Mouse (Mus musculus) adrenal gland, postnatal 36 days (tissue): ENCODE data around the gene Epb41l4b. TPM values are rescaled to one million over a fixed set of nuclear protein-coding genes. Genes with fewer than 3 reads are reported as not detected.

Experiments used
- DNase-seq, 2 experiments: peaks; one replicate each; pipeline ENCODE4 v3.0.0; 2021; ENCODE audit warnings: mixed read lengths in 1 of 2
- total RNA-seq, 2 experiments: library from RNA; stranded (reverse); gene quantifications; 2 replicates each; pipeline ENCODE4 v1.2.3; 2021

Gene Epb41l4b
- total RNA-seq, 2 experiments from 2014 or later, result 1.7 to 2.1 TPM

DNA sequence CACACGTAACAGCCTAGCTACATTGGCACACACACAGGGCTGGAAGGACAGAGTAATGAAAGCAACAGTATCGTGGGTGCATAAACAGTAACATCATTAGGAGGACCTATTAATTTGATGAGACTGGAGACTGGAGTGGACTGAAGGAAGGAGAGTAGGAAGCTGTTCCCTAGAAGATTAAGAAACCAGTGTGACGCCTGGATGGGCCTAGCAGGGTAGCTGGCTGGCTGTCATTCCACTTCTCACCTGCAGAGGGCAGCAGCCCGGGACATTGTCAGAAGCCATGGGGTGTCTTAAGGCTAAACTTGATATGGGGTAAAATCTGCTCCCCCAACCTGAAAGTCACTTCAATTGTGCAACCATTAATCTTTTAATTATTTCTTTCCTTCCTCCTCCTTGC is 78.0 kb downstream of the Epb41l4b start:
- peak; percentile 81 to 88 for DNase-seq

DNA sequence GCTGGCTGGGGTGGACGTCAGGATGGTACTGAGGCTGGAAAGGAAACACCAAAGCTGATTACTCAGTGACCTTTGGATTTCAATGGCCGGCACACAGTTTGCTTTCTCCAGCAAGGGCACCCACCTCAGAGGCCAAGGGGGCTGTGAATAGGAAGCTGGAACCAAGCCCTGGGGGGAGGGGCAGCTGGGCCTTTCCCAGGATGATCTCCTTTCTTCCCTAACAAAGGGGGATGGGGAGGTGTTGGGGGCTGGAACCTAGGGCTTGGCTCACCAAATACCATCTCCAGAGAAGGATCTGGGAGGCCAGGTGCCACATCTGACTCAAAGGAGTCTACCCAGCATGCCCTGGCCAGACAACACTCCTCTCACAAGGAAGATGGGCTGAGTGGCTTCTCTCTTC is 78.4 kb downstream of the Epb41l4b start:
- no peak for DNase-seq

DNA sequence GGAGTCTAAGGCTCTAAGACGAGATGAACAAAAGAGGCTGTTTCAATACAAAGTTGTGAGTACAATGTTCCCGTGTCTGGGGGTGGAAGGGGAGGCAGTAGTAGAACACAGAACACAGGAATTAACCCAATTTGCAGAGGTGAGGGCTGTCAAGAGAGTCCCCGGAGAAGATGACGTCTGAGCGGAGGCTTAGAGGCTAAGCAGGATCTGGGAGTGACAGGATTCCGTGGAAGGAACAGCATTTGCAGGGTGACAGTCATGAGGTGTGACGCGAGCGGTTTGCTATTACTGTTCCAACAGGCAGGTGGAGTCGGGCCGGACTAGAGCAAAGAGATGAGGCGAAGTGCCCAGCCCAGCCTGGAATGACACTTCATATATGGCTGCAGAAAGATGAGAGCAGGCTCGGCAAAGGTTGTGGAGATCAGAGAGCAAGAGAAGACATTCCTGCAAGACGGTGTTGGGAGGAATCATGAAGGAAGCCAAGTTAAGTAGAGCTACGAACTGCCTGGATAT is 82.9 kb downstream of the Epb41l4b start:
- no peak for DNase-seq

DNA sequence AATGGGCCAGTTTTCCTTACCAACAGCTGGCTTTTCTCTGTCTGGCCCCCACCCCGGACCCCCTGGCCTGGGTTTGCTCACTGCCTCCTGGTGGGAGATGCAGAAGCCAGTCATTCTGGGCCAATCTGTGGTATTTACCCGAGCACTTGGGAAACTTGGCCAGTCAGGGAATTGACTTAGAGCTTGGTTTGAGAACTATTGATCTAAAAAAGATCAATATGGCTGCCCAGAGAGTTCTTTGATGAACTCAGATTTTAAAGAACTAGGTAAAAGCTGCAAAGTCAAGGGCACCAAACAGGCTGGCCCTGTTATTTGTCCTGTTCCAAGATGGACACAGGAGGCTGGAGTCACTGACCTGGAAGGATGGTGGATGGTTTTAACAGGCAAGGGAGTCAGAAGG is 84.6 kb downstream of the Epb41l4b start:
- DNase-seq, result no peak

GRCm38 (mm10) chr4:57057637-57058036 is 85.6 kb downstream of the Epb41l4b start:
- no peak for DNase-seq

DNA sequence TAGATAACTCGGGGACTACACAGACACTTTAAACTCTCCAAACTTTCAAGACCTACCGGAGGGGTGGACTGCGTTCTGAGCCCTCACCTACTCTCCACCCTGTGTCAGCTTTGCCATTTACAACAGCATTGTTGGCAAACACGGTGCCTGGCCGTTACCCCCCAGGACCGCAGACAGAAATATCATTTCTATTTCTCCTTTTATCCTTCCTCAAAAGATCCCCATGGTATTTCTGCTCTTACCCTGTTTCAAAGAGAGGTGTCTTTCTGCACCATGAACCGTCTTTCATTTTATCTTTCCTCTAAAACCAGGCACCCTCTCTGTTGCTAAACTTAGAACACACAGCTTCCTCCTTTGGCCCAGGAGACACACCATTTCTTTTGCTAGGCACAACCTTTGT is 87.6 kb downstream of the Epb41l4b start:
- no peak for DNase-seq

DNA sequence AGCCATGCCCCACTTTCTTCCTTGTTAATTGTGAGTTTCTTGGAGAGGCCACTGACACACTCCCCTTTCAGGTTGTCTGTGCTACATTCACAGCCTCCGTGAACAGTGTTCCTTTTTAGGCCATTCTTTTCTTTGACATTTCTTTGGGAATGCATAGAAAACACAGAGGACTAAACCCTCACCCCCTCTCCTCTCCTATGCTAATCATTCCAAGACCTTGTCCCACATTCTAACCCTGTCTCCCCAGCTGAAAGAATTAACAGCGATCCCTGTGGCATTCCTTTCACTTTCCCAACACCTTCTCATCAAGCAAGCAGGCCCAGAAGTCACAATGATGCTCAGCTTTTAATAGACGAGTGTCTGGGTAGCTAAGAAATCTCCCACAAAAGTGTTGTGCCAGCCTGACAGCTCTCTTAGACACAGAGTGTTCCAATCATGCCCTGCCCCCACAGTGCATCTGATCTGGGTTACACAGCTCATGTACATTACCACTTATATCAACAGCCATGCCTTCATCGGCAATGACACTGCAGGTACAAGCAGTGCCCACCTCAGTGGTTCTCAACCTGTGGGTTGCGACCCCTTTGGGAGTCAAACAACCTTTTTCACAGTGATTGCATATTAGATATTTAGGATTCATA is 93.8 kb downstream of the Epb41l4b start:
- DNase-seq, result no peak

DNA sequence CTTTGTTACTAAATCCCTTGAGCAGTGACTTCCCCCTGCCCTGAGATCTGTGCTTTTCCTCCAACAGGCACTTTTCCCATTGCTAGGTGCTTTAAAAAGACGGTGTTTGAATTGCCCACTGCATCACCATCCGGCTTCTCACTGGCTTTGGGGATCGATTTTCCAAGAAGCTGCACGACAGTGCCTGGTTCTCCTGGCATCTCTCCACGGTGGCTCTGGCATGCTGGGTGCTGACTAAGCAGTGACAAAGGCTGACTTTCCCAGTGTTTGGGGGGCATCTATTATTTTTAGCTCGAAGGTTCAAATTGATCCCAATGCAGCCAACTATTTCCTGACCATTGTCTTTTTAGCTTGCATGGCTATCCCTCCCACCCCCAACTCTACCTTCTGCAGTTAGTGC is 94.7 kb downstream of the Epb41l4b start:
- peak; percentile 17 to 25 for DNase-seq

GRCm38 (mm10) chr4:57046160-57046571 is 97.1 kb downstream of the Epb41l4b start:
- no peak for DNase-seq

DNA sequence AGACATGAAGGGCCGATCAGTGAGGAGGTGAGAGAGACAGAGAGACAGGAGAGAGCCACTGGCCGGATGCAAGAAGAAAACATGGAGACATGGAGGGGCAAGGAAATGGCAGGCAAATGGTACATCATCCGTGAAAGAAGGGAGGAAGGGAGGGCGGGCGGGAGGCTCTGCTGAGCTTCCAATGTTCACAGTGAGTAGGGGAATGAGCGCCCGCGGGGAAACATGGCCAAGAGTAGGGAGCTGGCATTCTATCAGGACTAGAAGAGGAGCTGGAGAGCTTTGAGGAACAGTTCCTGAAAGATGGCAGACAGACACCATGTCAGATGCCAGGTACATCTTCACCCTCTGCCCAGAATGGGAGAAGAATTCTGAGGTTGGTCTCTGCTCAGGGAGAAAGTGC is 99.6 kb downstream of the Epb41l4b start:
- DNase-seq, result no peak

DNA sequence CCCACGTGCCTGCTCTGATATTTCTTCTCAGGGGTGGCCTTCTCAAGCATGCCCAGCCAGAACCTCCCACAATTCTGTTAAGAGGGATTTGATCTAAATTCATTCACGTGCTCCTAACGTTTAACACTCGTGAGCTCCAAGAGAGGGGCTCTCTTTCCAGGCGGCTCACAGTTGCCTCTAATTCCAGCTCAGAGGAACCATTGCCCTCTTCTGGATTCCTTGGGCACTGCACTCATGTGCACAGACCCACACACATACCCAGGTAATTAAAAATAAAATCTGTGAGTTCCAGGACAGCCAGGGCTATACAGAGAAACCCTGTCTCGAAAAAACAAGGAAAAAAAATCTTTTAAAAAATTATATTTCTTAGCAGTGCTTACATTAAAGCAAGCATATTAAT is 101.6 kb downstream of the Epb41l4b start:
- DNase-seq, result no peak

- DNase-seq, result no peak
These were observed 102.0 kb downstream of the Epb41l4b start for GRCm38 (mm10) chr4:57041211-57041610.

GRCm38 (mm10) chr4:57040481-57040880 is 102.8 kb downstream of the Epb41l4b start:
- no peak for DNase-seq

DNA sequence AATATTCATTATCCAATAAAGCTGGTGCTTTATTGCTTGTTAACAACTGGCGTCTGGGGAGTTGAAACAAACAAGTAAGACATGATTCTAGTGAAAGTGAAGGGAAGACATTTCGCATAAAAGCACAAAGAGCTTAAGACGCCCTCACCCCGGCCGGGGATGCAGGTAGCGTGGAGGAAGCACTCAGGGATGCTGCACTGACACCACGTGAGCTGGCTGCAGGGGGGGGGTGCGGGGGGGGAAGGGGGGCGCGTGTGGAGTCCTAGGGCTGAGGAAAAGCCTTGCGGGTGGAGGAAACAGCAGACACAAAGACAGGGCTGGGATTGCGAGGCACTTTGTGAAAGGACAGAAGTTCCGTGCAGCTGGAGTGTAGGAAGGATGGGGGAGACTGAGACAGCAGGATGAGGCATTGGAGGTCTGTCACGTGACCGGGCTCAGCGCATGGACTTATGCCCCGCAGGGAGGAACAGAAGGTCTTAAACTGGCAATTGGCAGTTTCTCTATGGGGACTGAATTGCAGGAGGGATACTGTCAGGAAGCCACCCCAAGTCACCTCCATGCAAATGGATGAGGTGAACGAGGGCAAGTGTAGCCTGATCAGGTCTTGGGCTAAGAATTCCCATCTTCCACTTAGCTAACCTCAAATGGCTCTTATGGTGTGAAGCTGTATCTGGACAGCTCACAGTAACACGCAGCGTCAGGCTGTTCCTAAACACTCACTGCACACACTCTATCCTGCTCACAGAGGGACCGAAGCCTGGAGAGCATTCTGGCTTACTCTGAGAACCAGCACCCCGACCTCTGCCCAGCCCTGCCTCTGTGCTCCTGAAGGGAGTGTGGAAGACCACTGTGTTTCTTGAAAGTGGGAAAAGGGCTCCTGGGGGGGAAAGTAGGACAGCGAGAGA is 103.9 kb downstream of the Epb41l4b start:
- no peak for DNase-seq

- DNase-seq, result no peak
These were observed 105.7 kb downstream of the Epb41l4b start for GRCm38 (mm10) chr4:57037554-57037953.

DNA sequence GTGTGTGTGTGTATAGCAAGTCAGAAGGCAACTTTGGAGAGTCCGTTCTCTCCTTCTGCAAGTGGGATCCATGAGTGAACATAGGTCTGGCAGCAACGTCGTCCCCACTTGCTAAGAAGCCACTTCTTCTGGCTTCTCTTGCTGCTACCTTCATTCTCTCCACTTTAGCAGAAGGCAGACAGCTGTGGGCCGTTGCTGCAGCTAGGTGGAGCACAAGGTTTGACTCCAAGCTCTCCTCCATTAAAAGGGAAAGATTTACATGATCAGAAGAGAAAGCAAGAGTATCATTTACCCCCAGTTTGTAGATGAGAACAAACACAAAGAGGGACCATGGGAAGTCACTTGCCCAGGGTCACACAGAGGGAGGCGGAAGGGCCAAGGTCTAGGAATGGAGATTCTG is 109.1 kb downstream of the Epb41l4b start:
- DNase-seq, result no peak

DNA sequence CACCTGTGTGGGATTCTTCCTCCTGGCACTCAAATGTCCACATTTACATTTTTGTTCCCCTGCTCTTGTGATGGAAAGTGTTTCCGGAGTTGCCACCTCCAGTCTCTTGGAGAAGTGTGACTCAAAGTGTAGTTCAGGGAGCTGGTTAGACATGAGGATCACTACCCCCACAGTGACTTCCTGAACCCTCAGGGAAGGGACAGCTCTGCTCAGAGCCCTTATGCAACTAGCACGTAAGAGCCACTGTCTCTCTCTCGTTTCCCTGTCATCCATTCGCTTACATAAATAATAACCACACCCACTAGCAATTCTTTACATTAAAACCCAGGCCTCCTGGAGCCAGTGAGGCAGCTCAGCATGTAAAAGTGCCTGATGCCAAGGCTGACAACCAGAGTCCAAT is 111.8 kb downstream of the Epb41l4b start:
- no peak for DNase-seq

- no peak for DNase-seq
These were observed 115.3 kb downstream of the Epb41l4b start for GRCm38 (mm10) chr4:57027954-57028353.

- DNase-seq, result no peak
These were observed 119.7 kb downstream of the Epb41l4b start for GRCm38 (mm10) chr4:57023527-57023926.

GRCm38 (mm10) chr4:57021288-57021687 is 121.9 kb downstream of the Epb41l4b start:
- no peak for DNase-seq

DNA sequence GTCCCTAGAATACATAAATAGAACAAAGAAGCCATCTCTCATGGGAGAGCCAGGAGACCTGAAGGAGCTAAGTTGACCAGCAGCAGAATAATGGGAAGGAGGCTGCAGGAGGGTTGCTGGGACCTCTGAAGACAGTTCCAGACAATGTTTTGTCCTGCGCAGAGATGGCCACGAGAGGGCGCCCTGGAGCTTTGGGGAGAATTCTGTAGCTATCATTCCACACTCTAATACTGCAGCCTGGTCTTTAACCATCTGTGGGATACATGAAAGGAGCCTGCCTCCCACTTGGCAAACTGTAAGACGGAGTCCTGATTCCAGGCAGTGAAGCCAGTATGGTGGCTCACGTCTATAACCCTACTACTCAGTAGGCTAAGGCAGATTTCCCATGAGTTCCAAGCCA is 126.0 kb downstream of the Epb41l4b start:
- peak; percentile 79 to 83 for DNase-seq

DNA sequence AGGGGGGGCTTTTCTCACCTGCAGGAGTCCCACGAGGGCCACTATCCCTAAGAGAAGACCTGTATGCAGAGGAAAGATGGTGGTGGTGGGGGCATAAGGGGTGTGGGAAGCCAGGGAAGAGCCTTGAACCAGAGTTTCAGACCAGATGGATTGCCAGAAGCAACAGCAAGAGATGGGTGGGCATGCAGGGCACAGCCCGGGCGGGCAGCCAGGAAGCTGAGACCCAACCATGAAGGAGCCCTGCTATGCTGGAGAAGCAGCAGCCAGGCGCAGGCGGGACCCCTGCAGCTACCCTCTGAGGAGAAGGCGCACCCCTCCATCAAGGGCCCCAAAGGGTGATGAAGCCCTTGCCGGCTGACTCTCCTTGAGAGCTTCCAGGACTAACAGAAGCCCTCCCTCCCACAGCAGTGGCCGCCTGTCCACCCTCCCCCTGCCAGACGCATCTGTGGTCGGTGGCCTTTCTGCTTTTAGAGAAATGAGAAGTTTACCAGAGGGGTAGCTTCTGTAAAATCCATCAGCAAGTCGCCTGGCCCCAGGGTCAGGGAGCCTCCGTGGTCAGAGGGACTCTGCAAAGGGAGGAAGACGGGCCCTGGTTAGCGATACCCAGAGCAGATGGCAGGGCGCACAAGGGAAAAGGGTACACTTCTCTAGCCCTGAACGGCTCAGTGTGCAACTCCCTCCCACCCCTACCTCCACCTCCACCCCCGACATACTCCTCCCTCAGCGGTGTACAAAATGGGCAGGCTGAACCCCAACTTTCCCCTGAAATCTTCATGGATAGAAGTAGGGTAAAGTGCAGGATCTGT is 126.7 kb downstream of the Epb41l4b start:
- DNase-seq, result no peak

DNA sequence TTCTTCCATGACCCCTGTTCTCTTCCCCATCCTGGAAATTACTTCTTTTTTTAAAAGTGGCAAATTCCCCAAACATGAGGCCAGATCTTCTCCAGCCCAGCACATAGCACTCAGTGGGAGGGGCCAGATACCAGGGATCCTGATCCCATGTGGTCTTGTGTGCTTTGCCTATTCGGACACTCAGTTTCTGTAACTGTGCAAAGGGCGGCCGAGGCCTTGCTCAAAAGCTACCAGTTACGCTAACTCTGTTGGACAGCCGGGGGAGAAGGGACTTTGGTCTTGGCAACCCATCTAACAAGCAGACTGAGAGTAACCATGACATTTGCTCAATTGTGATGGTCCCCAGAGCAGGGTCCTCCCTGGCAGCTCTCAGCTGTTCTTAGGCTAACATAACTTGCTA is 128.2 kb downstream of the Epb41l4b start:
- DNase-seq, result no peak
